Mouse (Mus musculus) liver, embryonic 15.5 days (tissue): ENCODE measurements around the gene Prss30. TPM values are rescaled to one million over a fixed set of nuclear protein-coding genes. Genes with fewer than 3 reads are reported as not detected.

ENCODE experiments used
- ATAC-seq: fragments of 200-750 bp; cut with Nextera tagmentation; 2 replicates; pipeline ENCODE4 v1.8.0; 2017; ENCODE audit warnings: moderate number of reproducible peaks, mild to moderate bottlenecking, moderate library complexity; ENCODE audit not compliant: insufficient read depth
- H3K27ac ChIP-seq: fragments of 300-500 bp; sonication (generic); replicated peaks from 2 replicates; pipeline ENCODE4 v1.5.1; 2015; ENCODE audit warnings: mild to moderate bottlenecking, inconsistent platforms
- H3K27me3 ChIP-seq: fragments of 300-500 bp; sonication (generic); 2 replicates; pipeline ENCODE4 v1.6.1; 2015; ENCODE audit warnings: mild to moderate bottlenecking, inconsistent platforms
- H3K36me3 ChIP-seq: fragments of 300-500 bp; sonication (generic); replicated peaks from 2 replicates; pipeline ENCODE4 v1.6.1; 2015; ENCODE audit warnings: moderate library complexity, mild to moderate bottlenecking, inconsistent platforms
- H3K4me1 ChIP-seq: fragments of 300-500 bp; sonication (generic); replicated peaks from 2 replicates; pipeline ENCODE4 v1.6.1; 2015; ENCODE audit warnings: inconsistent platforms
- H3K4me2 ChIP-seq: fragments of 300-500 bp; sonication (generic); 2 replicates; pipeline ENCODE4 v1.6.1; 2015; ENCODE audit warnings: moderate library complexity, mild to moderate bottlenecking, inconsistent platforms
- H3K4me3 ChIP-seq: fragments of 300-500 bp; sonication (generic); replicated peaks from 2 replicates; pipeline ENCODE4 v1.5.1; 2015; ENCODE audit warnings: mild to moderate bottlenecking, inconsistent platforms
- H3K9ac ChIP-seq: fragments of 300-500 bp; sonication (generic); 2 replicates; pipeline ENCODE4 v1.6.1; 2015; ENCODE audit warnings: moderate library complexity, mild to moderate bottlenecking, inconsistent platforms
- H3K9me3 ChIP-seq: fragments of 300-500 bp; sonication (generic); replicated peaks from 2 replicates; pipeline ENCODE4 v1.6.1; 2016; ENCODE audit warnings: inconsistent platforms
- WGBS: fragments of 180-500 bp; shearing (Covaris S2); methylation state at CpG from one replicate; pipeline ENCODE4 v1.1.7; 2015; ENCODE audit warnings: mixed read lengths; ENCODE audit not compliant: insufficient replicate concordance; 5-methylcytosine and 5-hydroxymethylcytosine counted together
- polyA plus RNA-seq: library from polyadenylated mRNA; unstranded; fragments of >200 nt; fragmentation: Nextera tagmentation; extraction: Ambion mirVana; gene quantifications from 2 replicates; pipeline ENCODE4 v1.2.1, GENCODE M21; 2015

Prss30 gene
- polyA plus RNA-seq, 1 experiment from 2014 or later: 0.14 TPM

DNA sequence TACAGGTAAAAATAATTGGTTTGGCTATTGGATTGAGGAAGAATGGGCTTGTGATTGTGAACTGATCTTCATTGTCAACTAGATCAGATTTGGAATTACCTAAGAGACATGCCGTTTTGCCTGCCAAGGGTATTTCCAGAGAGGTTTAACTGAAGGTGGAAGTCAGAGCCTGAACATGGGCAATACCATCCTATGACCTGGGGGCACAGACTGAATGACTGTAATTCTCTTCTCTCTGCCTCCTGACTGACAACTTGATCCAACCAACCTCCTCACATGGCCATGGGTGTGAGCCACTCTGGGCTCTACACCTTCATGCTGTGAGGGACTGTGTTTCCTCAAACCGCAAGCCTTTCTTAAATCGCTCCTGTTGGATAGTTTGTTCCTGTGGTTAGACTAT lies 24.7 kb upstream of the Prss30 start:
- no peak overlapping the region for H3K4me2 ChIP-seq
- no peak overlapping the region for H3K27ac ChIP-seq
- H3K4me3 ChIP-seq: no peak overlapping the region
- H3K36me3 ChIP-seq: no peaks in the 10 kb centered on the region
- no peaks in the 10 kb centered on the region for H3K9me3 ChIP-seq
- no peak for ATAC-seq
- whole genome bisulfite sequencing: 76% methylated on average over 3 of the region's 3 CpGs
- H3K4me1 ChIP-seq: no peaks in the 10 kb centered on the region
- no peak overlapping the region for H3K9ac ChIP-seq
- H3K27me3 ChIP-seq: no peaks in the 10 kb centered on the region

DNA sequence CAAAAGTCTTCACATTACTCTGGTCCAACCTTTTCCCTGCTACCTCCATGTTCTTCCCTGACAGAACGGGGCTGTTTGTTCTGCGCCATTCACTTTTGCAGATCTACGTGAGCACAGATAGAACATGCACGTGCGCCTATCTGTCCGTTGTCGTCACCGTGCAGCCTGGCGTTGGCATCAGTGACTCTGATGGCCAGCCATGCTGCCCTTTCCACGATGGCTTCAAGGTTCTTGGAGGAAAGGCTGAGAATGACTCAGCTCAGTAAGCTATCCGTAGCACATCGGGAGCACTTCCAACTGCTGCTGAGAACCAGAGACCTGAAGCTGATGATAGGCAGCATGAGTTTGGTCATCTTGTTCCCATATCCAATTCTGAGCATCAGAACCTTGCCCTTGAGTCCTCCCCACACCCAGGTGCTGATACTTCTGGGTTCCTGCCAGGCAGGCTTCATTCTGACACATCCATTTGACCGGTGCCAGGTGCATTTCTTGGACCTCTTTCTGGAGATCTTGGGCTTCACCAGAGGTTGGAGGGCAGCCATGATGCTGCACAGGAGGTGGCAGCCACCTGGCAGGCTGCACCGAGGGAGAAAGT lies 23.8 kb upstream of the Prss30 start:
- no peak for ATAC-seq
- no peak overlapping the region for H3K4me3 ChIP-seq
- WGBS: 73% methylated on average over 14 of the region's 14 CpGs
- no peaks in the 10 kb centered on the region for H3K36me3 ChIP-seq
- no peak overlapping the region for H3K27ac ChIP-seq
- no peaks in the 10 kb centered on the region for H3K27me3 ChIP-seq
- no peaks in the 10 kb centered on the region for H3K4me1 ChIP-seq
- no peaks in the 10 kb centered on the region for H3K9me3 ChIP-seq
- no peak overlapping the region for H3K4me2 ChIP-seq
- no peak overlapping the region for H3K9ac ChIP-seq

DNA sequence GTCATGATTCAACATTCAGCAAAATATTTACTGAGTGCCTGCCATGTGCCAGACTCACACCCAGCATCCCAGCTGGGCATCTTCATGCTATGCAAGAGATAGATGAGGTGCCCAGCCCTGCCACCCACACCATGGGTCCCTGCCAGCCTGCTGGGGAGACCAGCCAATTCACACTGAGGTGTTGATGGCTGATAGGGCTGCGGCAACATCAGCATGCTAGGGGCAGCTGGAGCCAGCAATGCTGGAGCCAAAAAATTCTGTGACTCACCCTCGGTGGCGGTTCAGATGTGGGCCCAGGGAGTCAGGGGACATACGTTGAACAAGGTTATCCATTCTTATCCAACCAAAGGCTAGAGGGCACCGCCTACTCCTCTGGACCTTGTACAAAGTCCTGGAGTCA lies 20.0 kb upstream of the Prss30 start:
- H3K4me3 ChIP-seq: no peak overlapping the region
- no peaks in the 10 kb centered on the region for H3K9me3 ChIP-seq
- ATAC-seq: no peak
- H3K27ac ChIP-seq: no peak overlapping the region
- H3K4me1 ChIP-seq: no peaks in the 10 kb centered on the region
- H3K36me3 ChIP-seq: no peaks in the 10 kb centered on the region
- no peak overlapping the region for H3K4me2 ChIP-seq
- H3K9ac ChIP-seq: no peak overlapping the region
- no peaks in the 10 kb centered on the region for H3K27me3 ChIP-seq
- 40% methylated on average over 5 of the region's 5 CpGs for WGBS

DNA sequence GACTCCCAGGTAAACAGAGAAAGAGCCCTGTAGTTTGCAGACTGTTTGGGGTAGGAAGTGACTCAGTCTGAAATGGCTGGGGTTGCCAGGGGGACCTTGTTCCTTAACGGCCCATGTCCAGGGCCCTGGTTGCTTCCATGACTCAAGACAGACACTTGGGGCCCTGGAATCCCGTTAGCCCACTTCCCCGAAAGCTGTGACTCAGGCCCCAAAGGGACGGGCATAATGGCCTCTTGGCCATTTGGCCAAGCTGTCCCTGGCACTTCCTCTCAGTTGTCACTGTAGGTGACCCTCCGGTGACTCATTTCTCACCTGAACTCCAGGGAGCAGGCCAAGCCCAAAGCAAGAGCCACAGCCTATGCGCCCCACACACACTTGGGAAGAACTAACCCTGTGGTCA lies 18.0 kb upstream of the Prss30 start:
- Histone ChIP-seq H3K4me2 (no peak overlapping the region), H3K9ac (no peak overlapping the region), H3K27me3 (peaks cover 11% of the 10 kb centered on the region; the same call in 1 of the 2 replicates), H3K36me3 (no peaks in the 10 kb centered on the region), H3K4me3 (no peak overlapping the region), H3K27ac (no peak overlapping the region), H3K9me3 (no peaks in the 10 kb centered on the region), H3K4me1 (no peaks in the 10 kb centered on the region; the same call in 1 of the 2 replicates)
- WGBS: 36% methylated on average over 6 of the region's 6 CpGs
- ATAC-seq: no peak

DNA sequence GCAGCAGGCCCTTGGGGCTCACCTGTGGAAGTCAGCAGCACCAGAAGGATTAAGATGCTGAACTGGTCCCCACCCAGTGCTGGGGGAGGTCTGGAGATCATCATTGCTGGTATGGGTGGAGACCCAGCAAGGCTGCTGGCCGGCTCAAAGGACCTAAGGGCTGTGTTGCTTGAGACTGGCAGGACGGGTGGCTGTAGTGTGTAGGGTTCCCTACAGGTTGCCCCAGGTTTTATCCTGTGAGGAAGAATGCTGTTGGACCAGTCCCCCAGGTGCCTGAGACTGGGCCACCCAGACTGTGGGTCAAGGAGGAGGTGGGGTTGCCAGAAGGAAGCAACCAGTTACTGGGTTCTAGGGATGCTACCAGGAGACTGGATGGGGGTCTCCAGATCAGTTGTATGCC lies 17.5 kb upstream of the Prss30 start, which contains the start of gene Prss22:
Prss22 (minus strand) TSS at position 200 of the 400 bp plus-strand sequence.
- Histone ChIP-seq H3K27ac (no peak within 1 kb of the TSS), H3K9me3 (no peaks in the 10 kb centered on the region), H3K36me3 (no peaks in the 10 kb centered on the region), H3K4me2 (no peak within 1 kb of the TSS), H3K9ac (no peak within 1 kb of the TSS), H3K4me1 (peaks cover 3% of the 10 kb centered on the region; the same call in 1 of the 2 replicates), H3K4me3 (no peak within 1 kb of the TSS), H3K27me3 (peaks cover 11% of the 10 kb centered on the region; the same call in 1 of the 2 replicates)
- WGBS: 44% methylated on average over 2 of the region's 2 CpGs
- ATAC-seq: no peak

DNA sequence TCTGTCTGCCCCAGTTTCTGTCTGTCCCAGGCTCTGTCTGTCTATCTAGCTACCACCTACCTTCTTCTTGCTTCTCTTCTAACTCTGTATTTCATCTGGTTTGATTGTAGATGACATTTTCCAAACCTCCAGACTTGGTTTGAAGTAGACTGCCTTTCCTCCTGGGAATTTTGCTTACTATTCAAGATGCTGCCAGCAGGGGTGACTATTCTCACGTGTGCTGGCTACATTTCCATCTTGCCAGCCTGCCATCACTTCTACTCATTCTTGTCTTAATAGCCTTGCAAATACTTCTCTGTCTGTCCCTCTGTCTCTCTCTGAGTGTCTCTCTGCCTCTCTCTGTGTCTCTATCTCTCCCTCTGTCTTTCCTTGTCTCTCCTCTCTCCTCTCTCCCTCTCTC lies 15.1 kb upstream of the Prss30 start:
- Histone ChIP-seq H3K4me1 (peaks cover 3% of the 10 kb centered on the region; the same call in 1 of the 2 replicates), H3K9me3 (no peaks in the 10 kb centered on the region), H3K4me2 (no peak overlapping the region), H3K27me3 (peaks cover 11% of the 10 kb centered on the region; the same call in 1 of the 2 replicates), H3K4me3 (no peak overlapping the region), H3K9ac (no peak overlapping the region), H3K27ac (no peak overlapping the region), H3K36me3 (no peaks in the 10 kb centered on the region)
- no peak for ATAC-seq
- WGBS: 25% methylated on average over 1 of the region's 1 CpGs

DNA sequence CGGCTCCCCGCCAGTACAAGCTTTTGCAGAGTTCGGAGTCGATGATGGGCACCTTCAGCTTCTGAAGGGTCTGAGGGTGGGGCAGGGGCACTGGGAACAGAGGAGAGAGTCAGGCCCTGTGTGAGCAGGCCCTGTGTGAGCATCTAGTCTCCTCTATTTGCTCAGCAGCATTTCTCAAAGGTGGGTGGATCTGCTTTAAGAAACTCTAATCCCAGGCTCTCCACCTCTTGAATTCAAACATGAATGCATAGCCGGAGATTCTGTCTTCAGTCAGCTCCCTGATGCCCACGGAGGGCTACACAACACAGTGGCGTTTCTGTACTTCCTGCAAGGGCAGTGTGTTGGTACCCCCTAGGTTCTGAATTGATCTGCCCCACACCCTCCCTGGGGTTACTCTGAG lies 14.3 kb upstream of the Prss30 start:
- no peak overlapping the region for H3K27ac ChIP-seq
- H3K36me3 ChIP-seq: no peaks in the 10 kb centered on the region
- H3K4me2 ChIP-seq: no peak overlapping the region
- H3K9me3 ChIP-seq: no peaks in the 10 kb centered on the region
- H3K27me3 ChIP-seq: peaks cover 11% of the 10 kb centered on the region; the same call in 1 of the 2 replicates
- 63% methylated on average over 7 of the region's 7 CpGs for WGBS
- H3K4me1 ChIP-seq: peaks cover 3% of the 10 kb centered on the region; the same call in 1 of the 2 replicates
- no peak for ATAC-seq
- no peak overlapping the region for H3K4me3 ChIP-seq
- no peak overlapping the region for H3K9ac ChIP-seq

DNA sequence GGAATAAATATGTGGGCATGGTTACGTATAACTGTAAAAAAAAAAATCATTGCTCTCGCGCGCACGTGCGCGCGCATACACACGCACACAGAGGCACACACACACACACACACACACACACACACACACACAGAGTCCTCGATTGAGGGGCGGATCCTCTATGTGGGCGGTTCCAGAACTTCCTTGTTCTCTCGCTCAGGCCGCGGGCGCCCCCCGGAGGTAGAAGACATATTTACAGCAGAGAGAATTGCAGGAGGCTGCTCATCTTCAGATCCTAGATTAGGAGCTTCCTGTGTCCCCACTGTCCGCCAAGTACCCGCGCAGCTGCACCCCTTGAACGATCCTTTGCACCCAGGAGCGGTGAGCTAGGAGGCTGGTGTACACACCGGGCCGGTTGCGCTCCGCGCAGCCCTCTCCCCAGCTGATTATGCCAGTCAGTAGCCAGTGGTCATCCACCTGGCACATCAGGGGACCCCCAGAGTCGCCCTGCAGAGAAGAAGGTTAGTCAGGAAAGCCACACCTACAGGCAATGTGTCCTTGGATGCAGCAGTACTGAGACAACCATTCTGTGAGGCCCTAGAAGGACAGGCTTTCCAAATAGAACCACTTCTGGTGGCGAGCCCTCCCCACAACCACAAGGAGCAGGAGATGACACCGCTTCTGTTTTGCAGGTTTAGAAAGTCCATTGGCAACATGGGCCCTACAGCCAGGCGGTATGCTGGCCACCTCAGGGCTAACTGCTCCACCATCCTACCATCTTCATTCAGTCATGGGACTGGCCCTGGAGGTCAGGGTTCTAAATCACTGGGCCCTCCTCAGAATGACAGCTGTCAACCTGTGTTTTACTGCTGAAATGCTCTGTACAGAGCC lies 13.4 kb upstream of the Prss30 start:
- Histone ChIP-seq H3K4me1 (peaks cover 3% of the 10 kb centered on the region; the same call in 1 of the 2 replicates), H3K27ac (no peak overlapping the region), H3K9ac (no peak overlapping the region), H3K9me3 (no peaks in the 10 kb centered on the region), H3K4me2 (peak overlapping the region; percentile 41), H3K4me3 (no peak overlapping the region), H3K27me3 (peaks cover 11% of the 10 kb centered on the region; the same call in 1 of the 2 replicates), H3K36me3 (no peaks in the 10 kb centered on the region)
- ATAC-seq: peak; percentile 28; the same call in 1 of the 2 replicates
- WGBS: 9% methylated on average over 31 of the region's 31 CpGs

DNA sequence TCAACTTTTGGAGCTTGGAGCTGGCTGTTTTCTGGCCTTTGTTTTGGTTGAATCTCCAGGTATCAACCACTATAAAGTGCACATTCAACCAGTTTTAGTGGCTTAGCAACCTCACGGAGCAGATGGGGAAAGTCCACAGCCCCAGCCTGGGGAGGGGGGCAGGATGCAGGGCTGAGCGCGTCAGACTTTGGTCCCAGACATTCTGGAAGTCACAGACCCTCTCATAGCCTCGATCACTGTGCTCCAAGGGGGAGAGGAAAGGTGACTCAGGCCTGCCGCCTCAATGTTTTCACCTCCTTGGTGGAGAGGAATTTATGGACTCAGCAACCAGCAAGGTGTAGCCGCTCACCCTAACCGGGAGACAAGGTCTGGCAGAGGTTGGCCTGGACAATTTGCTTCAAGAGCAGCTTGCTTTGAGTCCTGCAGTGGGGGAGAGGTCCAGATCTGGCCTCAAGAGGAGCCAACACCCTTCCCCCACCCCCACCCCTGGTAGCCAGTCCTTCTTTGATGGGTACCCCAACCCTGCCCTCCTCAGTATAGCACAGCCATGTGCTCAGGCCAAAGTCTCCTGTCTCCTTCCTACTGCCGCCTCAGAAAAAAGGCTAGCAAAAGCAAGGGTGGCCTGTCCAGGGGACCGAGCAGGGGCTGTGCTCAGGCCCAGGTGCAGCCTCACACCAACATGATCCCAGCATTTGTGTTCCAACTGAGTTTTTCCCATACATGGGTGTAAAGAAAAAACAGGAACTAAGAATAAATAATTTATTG lies 12.6 kb upstream of the Prss30 start:
- no peak overlapping the region for H3K27ac ChIP-seq
- peaks cover 11% of the 10 kb centered on the region; the same call in 1 of the 2 replicates for H3K27me3 ChIP-seq
- H3K4me1 ChIP-seq: peaks cover 3% of the 10 kb centered on the region; the same call in 1 of the 2 replicates
- peak overlapping the region; percentile 41 for H3K4me2 ChIP-seq
- no peaks in the 10 kb centered on the region for H3K36me3 ChIP-seq
- 65% methylated on average over 9 of the region's 9 CpGs for WGBS
- H3K9ac ChIP-seq: no peak overlapping the region
- ATAC-seq: no peak
- no peaks in the 10 kb centered on the region for H3K9me3 ChIP-seq
- no peak overlapping the region for H3K4me3 ChIP-seq

DNA sequence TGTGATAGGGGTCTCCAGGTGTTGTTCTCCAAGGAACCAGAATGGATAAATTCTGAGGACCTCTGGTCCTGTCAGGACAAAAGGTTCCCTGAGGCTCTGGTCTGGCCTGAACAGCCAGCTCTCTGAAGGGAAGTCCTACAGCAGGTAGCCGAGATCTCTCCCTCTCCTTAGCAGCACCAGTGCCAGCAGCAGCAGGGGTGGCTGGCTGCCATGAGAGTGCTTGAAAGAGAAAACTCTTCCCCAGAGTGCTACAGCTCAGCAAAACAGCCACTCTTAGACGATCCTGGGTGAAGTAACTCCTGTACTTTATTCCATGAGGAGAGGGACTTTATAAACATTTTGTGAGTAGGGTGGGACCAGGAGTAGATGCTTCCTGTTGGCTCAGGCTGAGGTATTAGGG lies 9.4 kb upstream of the Prss30 start:
- Histone ChIP-seq H3K27me3 (peaks cover 8% of the 10 kb centered on the region; the same call in 1 of the 2 replicates), H3K36me3 (no peaks in the 10 kb centered on the region), H3K27ac (no peak overlapping the region), H3K4me2 (no peak overlapping the region), H3K9ac (no peak overlapping the region), H3K4me3 (no peak overlapping the region), H3K4me1 (peaks cover 3% of the 10 kb centered on the region; the same call in 1 of the 2 replicates), H3K9me3 (no peaks in the 10 kb centered on the region)
- no peak for ATAC-seq
- 31% methylated on average over 2 of the region's 2 CpGs for WGBS

DNA sequence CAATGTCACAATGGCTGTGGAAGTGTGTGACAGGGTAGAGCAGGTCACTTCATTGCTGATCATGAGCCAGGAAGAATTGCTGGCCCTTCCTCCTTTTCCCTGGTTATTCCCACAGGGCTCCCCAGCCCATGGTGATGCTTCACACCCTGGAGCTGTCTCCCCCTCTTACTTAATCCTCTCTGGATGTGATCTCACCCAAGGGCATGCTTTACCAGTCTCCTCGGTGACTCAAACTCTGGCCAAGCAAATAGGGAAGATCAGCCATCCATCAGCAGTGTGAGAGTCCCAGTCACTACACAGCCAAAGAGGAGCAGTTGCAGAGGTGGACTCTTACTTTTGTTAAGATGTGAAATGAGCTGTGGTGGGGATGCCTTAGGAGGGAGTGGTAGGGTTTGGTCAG lies 4.6 kb upstream of the Prss30 start:
- H3K4me2 ChIP-seq: no peak overlapping the region
- 0 out of 2 replicates have a peak, but pooled peaks cover 2% of the 10 kb centered on the region for H3K4me1 ChIP-seq
- H3K36me3 ChIP-seq: no peaks in the 10 kb centered on the region
- no peak overlapping the region for H3K4me3 ChIP-seq
- no peak overlapping the region for H3K27ac ChIP-seq
- WGBS: 41% methylated on average over 1 of the region's 1 CpGs
- no peak overlapping the region for H3K9ac ChIP-seq
- H3K27me3 ChIP-seq: no peaks in the 10 kb centered on the region; the same call in 1 of the 2 replicates
- H3K9me3 ChIP-seq: no peaks in the 10 kb centered on the region
- ATAC-seq: no peak
